Mouse (Mus musculus): ENCODE measurements around the gene Ctnna3. TPM values are rescaled to one million over a fixed set of nuclear protein-coding genes. Genes with fewer than 3 reads are reported as not detected.

Gene Ctnna3
- total and polyA plus RNA-seq, 2 experiments from 2014 or later = 0.63 to 1.0 TPM

DNA sequence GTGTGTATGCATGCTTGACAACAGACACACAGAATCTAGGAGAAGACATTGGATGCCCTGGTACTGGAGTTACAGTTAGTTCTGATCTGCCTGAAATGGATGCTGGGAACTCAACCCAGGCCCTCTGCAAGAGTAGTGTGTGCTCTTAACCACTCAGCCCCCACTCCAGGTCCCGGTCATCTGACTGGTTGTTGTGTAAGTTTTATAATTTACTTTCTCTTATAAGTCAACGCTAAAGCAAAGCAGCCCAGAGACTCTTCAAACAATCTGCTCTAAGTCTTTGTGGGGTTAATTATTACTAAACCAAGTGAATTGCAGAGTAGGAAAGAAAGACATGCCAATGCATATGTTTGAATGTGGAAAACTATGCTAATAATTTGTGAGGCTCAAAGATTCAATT is 549.5 kb downstream of the Ctnna3 start:
- Histone ChIP-seq H3K9me3 (ENCODE audit: low read length) (no peaks in the 10 kb centered on the region), H3K9ac (replicated peaks; ENCODE audit: low read length, poor library complexity, severe bottlenecking) (no peak overlapping the region), H3K4me3 (ENCODE audit: low read depth, low read length) (no peak overlapping the region), H3K27me3 (ENCODE audit: insufficient read depth, low read length) (no peaks in the 10 kb centered on the region), H3K4me1 (ENCODE audit: insufficient read depth, low read length) (peaks cover 2% of the 10 kb centered on the region; the same call in 1 of the 2 replicates), H3K4me2 (ENCODE audit: low read depth, low read length, poor library complexity, severe bottlenecking) (no peak overlapping the region), H3K27ac (ENCODE audit: low read depth, low read length) (no peak overlapping the region), H3K36me3 (ENCODE audit: insufficient read depth, low read length) (no peaks in the 10 kb centered on the region)
- no peak for TF ChIP-seq CTCF (IDR thresholded peaks at IDR 0.05)
- no peak for DNase-seq (ENCODE audit: low spot score)
- 93% methylated on average over 2 of the region's 2 CpGs for WGBS
- no peak for ATAC-seq (ENCODE audit: low FRiP score)

DNA sequence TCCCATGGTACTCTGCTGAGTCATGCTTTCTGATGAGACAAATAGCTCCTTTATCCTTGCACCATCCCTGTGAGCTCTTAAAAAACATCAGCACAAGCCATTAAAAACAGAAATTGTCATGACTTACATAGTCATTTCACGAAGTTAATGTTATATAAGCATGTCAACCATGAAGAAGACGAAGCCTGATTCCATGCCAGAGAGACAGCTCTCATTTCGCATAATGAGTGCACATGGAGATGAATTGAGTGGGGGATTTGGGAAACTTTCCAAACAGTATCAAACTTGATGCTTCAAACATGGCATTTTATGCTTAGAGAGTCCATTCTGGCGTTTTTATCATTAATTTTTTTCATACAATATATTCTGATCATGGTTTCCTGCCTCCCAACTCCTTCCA is 555.7 kb downstream of the Ctnna3 start:
- no peaks in the 10 kb centered on the region for H3K27me3 ChIP-seq (ENCODE audit: insufficient read depth, low read length)
- no peak overlapping the region for H3K27ac ChIP-seq (ENCODE audit: low read depth, low read length)
- H3K36me3 ChIP-seq (ENCODE audit: insufficient read depth, low read length) = no peaks in the 10 kb centered on the region
- WGBS = 77% methylated on average over 4 of the region's 4 CpGs
- no peaks in the 10 kb centered on the region for H3K4me1 ChIP-seq (ENCODE audit: insufficient read depth, low read length)
- no peak for DNase-seq (ENCODE audit: low spot score)
- H3K9me3 ChIP-seq (ENCODE audit: low read length) = no peaks in the 10 kb centered on the region
- ATAC-seq (ENCODE audit: low FRiP score) = no peak
- H3K4me2 ChIP-seq (ENCODE audit: low read depth, low read length, poor library complexity, severe bottlenecking) = no peak overlapping the region
- no peak overlapping the region for H3K9ac ChIP-seq (replicated peaks; ENCODE audit: low read length, poor library complexity, severe bottlenecking)
- no peak overlapping the region for H3K4me3 ChIP-seq (ENCODE audit: low read depth, low read length)
- no peak for TF ChIP-seq CTCF (IDR thresholded peaks at IDR 0.05)

DNA sequence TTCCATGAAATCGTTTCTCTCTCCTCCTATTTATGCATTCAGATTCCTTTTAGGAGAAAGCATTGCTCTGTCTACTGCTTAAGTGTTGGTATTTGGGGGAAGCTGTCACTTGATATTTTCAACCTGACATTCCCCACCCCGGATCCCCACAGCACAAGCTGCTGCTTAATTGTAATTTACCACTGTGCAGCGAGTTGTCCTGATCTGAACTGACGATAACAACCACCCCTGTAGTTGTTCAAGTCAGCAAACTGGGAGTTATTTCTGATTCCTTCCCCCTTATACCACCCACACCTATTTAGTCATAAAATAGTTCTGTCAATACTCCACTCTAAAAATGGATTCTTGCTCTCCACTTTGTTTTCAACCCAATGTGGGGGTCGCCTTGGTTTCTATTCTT is 564.4 kb downstream of the Ctnna3 start:
- H3K36me3 ChIP-seq (ENCODE audit: insufficient read depth, low read length) = no peaks in the 10 kb centered on the region
- no peak overlapping the region for H3K4me3 ChIP-seq (ENCODE audit: low read depth, low read length)
- H3K27me3 ChIP-seq (ENCODE audit: insufficient read depth, low read length) = no peaks in the 10 kb centered on the region
- 90% methylated on average over 5 of the region's 5 CpGs for WGBS
- no peak for TF ChIP-seq CTCF (IDR thresholded peaks at IDR 0.05)
- H3K9me3 ChIP-seq (ENCODE audit: low read length) = no peaks in the 10 kb centered on the region
- H3K27ac ChIP-seq (ENCODE audit: low read depth, low read length) = no peak overlapping the region
- no peaks in the 10 kb centered on the region for H3K4me1 ChIP-seq (ENCODE audit: insufficient read depth, low read length)
- no peak for ATAC-seq (ENCODE audit: low FRiP score)
- no peak for DNase-seq (ENCODE audit: low spot score)
- no peak overlapping the region for H3K4me2 ChIP-seq (ENCODE audit: low read depth, low read length, poor library complexity, severe bottlenecking)
- H3K9ac ChIP-seq (replicated peaks; ENCODE audit: low read length, poor library complexity, severe bottlenecking) = no peak overlapping the region

DNA sequence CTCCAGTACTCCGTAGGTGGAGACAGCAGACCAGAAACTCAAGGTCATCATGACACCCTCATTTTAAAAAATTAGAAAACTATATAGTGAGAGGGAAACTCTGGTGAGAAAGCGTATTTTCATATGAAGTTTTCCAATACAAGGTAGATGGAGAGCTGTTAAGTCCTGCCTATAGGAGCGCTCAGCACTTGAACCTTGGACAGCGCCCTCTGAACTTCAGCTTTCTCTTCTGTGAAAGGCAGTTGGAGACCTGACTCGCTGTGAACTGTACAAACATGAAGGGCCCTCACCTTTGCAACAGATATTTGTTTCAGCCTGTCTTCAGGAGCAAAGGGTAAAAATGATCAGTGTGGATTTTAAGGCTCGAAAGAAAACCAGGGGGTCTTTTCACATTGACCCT is 571.6 kb downstream of the Ctnna3 start:
- no peak overlapping the region for H3K27ac ChIP-seq (ENCODE audit: low read depth, low read length)
- H3K4me3 ChIP-seq (ENCODE audit: low read depth, low read length) = no peak overlapping the region
- no peaks in the 10 kb centered on the region for H3K4me1 ChIP-seq (ENCODE audit: insufficient read depth, low read length)
- no peak for TF ChIP-seq CTCF (IDR thresholded peaks at IDR 0.05)
- H3K9me3 ChIP-seq (ENCODE audit: low read length) = no peaks in the 10 kb centered on the region
- H3K9ac ChIP-seq (replicated peaks; ENCODE audit: low read length, poor library complexity, severe bottlenecking) = no peak overlapping the region
- no peaks in the 10 kb centered on the region for H3K27me3 ChIP-seq (ENCODE audit: insufficient read depth, low read length)
- 81% methylated on average over 6 of the region's 6 CpGs for WGBS
- no peaks in the 10 kb centered on the region for H3K36me3 ChIP-seq (ENCODE audit: insufficient read depth, low read length)
- H3K4me2 ChIP-seq (ENCODE audit: low read depth, low read length, poor library complexity, severe bottlenecking) = no peak overlapping the region
- no peak for ATAC-seq (ENCODE audit: low FRiP score)
- DNase-seq (ENCODE audit: low spot score) = no peak

- Histone ChIP-seq H3K4me1 (ENCODE audit: insufficient read depth, low read length) (no peaks in the 10 kb centered on the region), H3K4me2 (ENCODE audit: low read depth, low read length, poor library complexity, severe bottlenecking) (no peak overlapping the region), H3K27me3 (ENCODE audit: insufficient read depth, low read length) (no peaks in the 10 kb centered on the region), H3K27ac (ENCODE audit: low read depth, low read length) (no peak overlapping the region), H3K36me3 (ENCODE audit: insufficient read depth, low read length) (no peaks in the 10 kb centered on the region), H3K4me3 (ENCODE audit: low read depth, low read length) (no peak overlapping the region), H3K9me3 (ENCODE audit: low read length) (no peaks in the 10 kb centered on the region), H3K9ac (replicated peaks; ENCODE audit: low read length, poor library complexity, severe bottlenecking) (no peak overlapping the region)
- 88% methylated on average over 9 of the region's 9 CpGs for WGBS
- ATAC-seq (ENCODE audit: low FRiP score) (no peak), DNase-seq (ENCODE audit: low spot score) (no peak)
- no peak for TF ChIP-seq CTCF (IDR thresholded peaks at IDR 0.05)
Measured at GRCm38 (mm10) chr10:64001996-64002395, 572.1 kb downstream of the Ctnna3 start.

GRCm38 (mm10) chr10:64020347-64020746 is 590.4 kb downstream of the Ctnna3 start:
- ATAC-seq (ENCODE audit: low FRiP score) (no peak), DNase-seq (ENCODE audit: low spot score) (no peak)
- no peak overlapping the region for H3K27ac ChIP-seq (ENCODE audit: low read depth, low read length)
- no peaks in the 10 kb centered on the region for H3K4me1 ChIP-seq (ENCODE audit: insufficient read depth, low read length)
- no peaks in the 10 kb centered on the region for H3K27me3 ChIP-seq (ENCODE audit: insufficient read depth, low read length)
- no peaks in the 10 kb centered on the region for H3K9me3 ChIP-seq (ENCODE audit: low read length)
- H3K4me2 ChIP-seq (ENCODE audit: low read depth, low read length, poor library complexity, severe bottlenecking) = no peak overlapping the region
- 87% methylated on average over 1 of the region's 1 CpGs for WGBS
- H3K4me3 ChIP-seq (ENCODE audit: low read depth, low read length) = no peak overlapping the region
- TF ChIP-seq CTCF (IDR thresholded peaks at IDR 0.05) = no peak
- no peak overlapping the region for H3K9ac ChIP-seq (replicated peaks; ENCODE audit: low read length, poor library complexity, severe bottlenecking)
- H3K36me3 ChIP-seq (ENCODE audit: insufficient read depth, low read length) = no peaks in the 10 kb centered on the region

Measured in midbrain, postnatal 0 days (tissue).